Mouse (Mus musculus) midbrain, postnatal 0 days (tissue): ENCODE results near the gene Dlec1. TPM values are rescaled to one million over a fixed set of nuclear protein-coding genes. Genes with fewer than 3 reads are reported as not detected.

Experiments used
- ATAC-seq: fragments of 200-750 bp; cut with Nextera tagmentation; 2 replicates; pipeline ENCODE4 v1.8.0; 2017; ENCODE audit warnings: moderate number of reproducible peaks, mild to moderate bottlenecking, moderate TSS enrichment, moderate library complexity; ENCODE audit not compliant: low FRiP score
- DNase-seq: peaks from one replicate; pipeline ENCODE4 v3.0.0-alpha.2; 2015; ENCODE audit warnings: low spot score
- H3K27ac ChIP-seq: fragments of 300-500 bp; sonication (generic); 2 replicates; pipeline ENCODE4 v1.5.1; 2014; ENCODE audit warnings: low read depth, mild to moderate bottlenecking, low read length, mixed read lengths
- H3K27me3 ChIP-seq: fragments of 300-500 bp; sonication (generic); 2 replicates; pipeline ENCODE4 v1.6.1; 2014; ENCODE audit warnings: low read length, control low read depth, mixed read lengths; ENCODE audit not compliant: insufficient read depth
- H3K36me3 ChIP-seq: fragments of 300-500 bp; sonication (generic); 2 replicates; pipeline ENCODE4 v1.6.1; 2014; ENCODE audit warnings: low read length, control low read depth, mixed read lengths; ENCODE audit not compliant: insufficient read depth
- H3K4me1 ChIP-seq: fragments of 300-500 bp; sonication (generic); 2 replicates; pipeline ENCODE4 v1.6.1; 2014; ENCODE audit warnings: mild to moderate bottlenecking, control low read depth, antibody characterized with exemption, low read length, mixed read lengths; ENCODE audit not compliant: insufficient read depth
- H3K4me2 ChIP-seq: fragments of 300-500 bp; sonication (generic); 2 replicates; pipeline ENCODE4 v1.6.1; 2014; ENCODE audit warnings: low read depth, mild to moderate bottlenecking, low read length, mixed read lengths; ENCODE audit not compliant: poor library complexity, severe bottlenecking
- H3K4me3 ChIP-seq: fragments of 300-500 bp; sonication (generic); 2 replicates; pipeline ENCODE4 v1.5.1; 2014; ENCODE audit warnings: low read depth, mild to moderate bottlenecking, low read length, moderate library complexity
- H3K9ac ChIP-seq: fragments of 300-500 bp; sonication (generic); replicated peaks from 2 replicates; pipeline ENCODE4 v1.6.1; 2014; ENCODE audit warnings: mild to moderate bottlenecking, low read length, moderate library complexity, mixed read lengths; ENCODE audit not compliant: poor library complexity, severe bottlenecking
- H3K9me3 ChIP-seq: fragments of 300-500 bp; sonication (generic); 2 replicates; pipeline ENCODE4 v1.6.1; 2016; ENCODE audit warnings: low read length, control low read depth
- CTCF ChIP-seq: IDR thresholded peaks from 2 replicates; pipeline ENCODE4 v1.5.1; 2016; ENCODE audit warnings: antibody characterized with exemption, mild to moderate bottlenecking
- WGBS: fragments of 180-500 bp; shearing (Covaris S2); extraction: QIAGEN DNeasy Blood & Tissue Kit; methylation state at CpG from one replicate; pipeline ENCODE4 v1.1.7; 2014; 5-methylcytosine and 5-hydroxymethylcytosine counted together
- polyA plus RNA-seq: library from polyadenylated mRNA; unstranded; fragments of >200 nt; fragmentation: Nextera tagmentation; extraction: Ambion mirVana; gene quantifications from 2 replicates; pipeline ENCODE4 v1.2.1, GENCODE M21; 2015
- total RNA-seq: library from RNA; depleted of rRNA; stranded (reverse); fragments of >200 nt; gene quantifications from 2 replicates; pipeline ENCODE4 v1.2.3, GENCODE M21; 2014

The Dlec1 gene
- total and polyA plus RNA-seq, 2 experiments from 2014 or later, result 0.95 to 2.8 TPM

- DNase-seq (no peak), ATAC-seq (no peak)
- no peak overlapping the region for H3K4me3 ChIP-seq
- H3K9ac ChIP-seq, result no peak overlapping the region
- H3K9me3 ChIP-seq, result no peaks in the 10 kb centered on the region
- TF ChIP-seq CTCF, result no peak
- H3K36me3 ChIP-seq, result no peaks in the 10 kb centered on the region
- 87% methylated on average over 18 of the region's 18 CpGs for WGBS
- no peaks in the 10 kb centered on the region for H3K27me3 ChIP-seq
- no peaks in the 10 kb centered on the region for H3K4me1 ChIP-seq
- H3K4me2 ChIP-seq, result no peak overlapping the region
- H3K27ac ChIP-seq, result no peak overlapping the region
Observed at GRCm38 (mm10) chr9:119122596-119123369, 20.5 kb downstream of the Dlec1 start.

- peak; percentile 63 for TF ChIP-seq CTCF
- no peaks in the 10 kb centered on the region for H3K4me1 ChIP-seq
- WGBS, result 85% methylated on average over 12 of the region's 12 CpGs
- H3K4me2 ChIP-seq, result no peak overlapping the region
- no peak overlapping the region for H3K9ac ChIP-seq
- no peaks in the 10 kb centered on the region for H3K27me3 ChIP-seq
- DNase-seq (peak; percentile 25), ATAC-seq (no peak)
- no peak overlapping the region for H3K4me3 ChIP-seq
- no peaks in the 10 kb centered on the region for H3K36me3 ChIP-seq
- no peaks in the 10 kb centered on the region for H3K9me3 ChIP-seq
- H3K27ac ChIP-seq, result no peak overlapping the region
Observed at GRCm38 (mm10) chr9:119128436-119129181, 26.3 kb downstream of the Dlec1 start.

GRCm38 (mm10) chr9:119130692-119131091 lies 28.4 kb downstream of the Dlec1 start:
- TF ChIP-seq CTCF, result no peak
- ATAC-seq, result no peak
- no peak for DNase-seq
- Histone ChIP-seq H3K27ac (no peak overlapping the region), H3K4me3 (no peak overlapping the region), H3K9me3 (no peaks in the 10 kb centered on the region), H3K27me3 (no peaks in the 10 kb centered on the region), H3K36me3 (no peaks in the 10 kb centered on the region), H3K9ac (no peak overlapping the region), H3K4me1 (no peaks in the 10 kb centered on the region), H3K4me2 (no peak overlapping the region)
- WGBS, result 67% methylated on average over 5 of the region's 5 CpGs

- TF ChIP-seq CTCF, result no peak
- WGBS, result 79% methylated on average over 2 of the region's 2 CpGs
- H3K9me3 ChIP-seq, result peaks cover 6% of the 10 kb centered on the region; the same call in 1 of the 2 replicates
- no peak overlapping the region for H3K4me2 ChIP-seq
- no peak for DNase-seq
- no peaks in the 10 kb centered on the region for H3K4me1 ChIP-seq
- H3K4me3 ChIP-seq, result no peak overlapping the region
- no peaks in the 10 kb centered on the region for H3K27me3 ChIP-seq
- no peak overlapping the region for H3K9ac ChIP-seq
- H3K36me3 ChIP-seq, result no peaks in the 10 kb centered on the region
- H3K27ac ChIP-seq, result no peak overlapping the region
- ATAC-seq, result no peak
Observed at GRCm38 (mm10) chr9:119138836-119139235, 36.6 kb downstream of the Dlec1 start.

GRCm38 (mm10) chr9:119142066-119142465 lies 39.8 kb downstream of the Dlec1 start:
- no peak for ATAC-seq
- no peak for DNase-seq
- H3K27ac ChIP-seq, result no peak overlapping the region
- H3K4me3 ChIP-seq, result no peak overlapping the region
- no peaks in the 10 kb centered on the region for H3K4me1 ChIP-seq
- no peak overlapping the region for H3K4me2 ChIP-seq
- no peak overlapping the region for H3K9ac ChIP-seq
- H3K27me3 ChIP-seq, result no peaks in the 10 kb centered on the region
- H3K9me3 ChIP-seq, result no peaks in the 10 kb centered on the region
- TF ChIP-seq CTCF, result no peak
- no peaks in the 10 kb centered on the region for H3K36me3 ChIP-seq
- WGBS, result 88% methylated on average over 5 of the region's 5 CpGs

GRCm38 (mm10) chr9:119143372-119143771 lies 41.1 kb downstream of the Dlec1 start:
- DNase-seq, result no peak
- Histone ChIP-seq H3K4me1 (no peaks in the 10 kb centered on the region), H3K9me3 (no peaks in the 10 kb centered on the region), H3K27me3 (no peaks in the 10 kb centered on the region), H3K4me2 (no peak overlapping the region), H3K9ac (no peak overlapping the region), H3K36me3 (no peaks in the 10 kb centered on the region), H3K27ac (no peak overlapping the region), H3K4me3 (no peak overlapping the region)
- ATAC-seq, result no peak
- no peak for TF ChIP-seq CTCF
- 63% methylated on average over 9 of the region's 9 CpGs for WGBS
